Mouse (Mus musculus): ENCODE data around the gene Ash1l.
A peak's percentile ranks its signal among the peaks of the same experiment; 100 is the strongest.

Ash1l gene

DNA sequence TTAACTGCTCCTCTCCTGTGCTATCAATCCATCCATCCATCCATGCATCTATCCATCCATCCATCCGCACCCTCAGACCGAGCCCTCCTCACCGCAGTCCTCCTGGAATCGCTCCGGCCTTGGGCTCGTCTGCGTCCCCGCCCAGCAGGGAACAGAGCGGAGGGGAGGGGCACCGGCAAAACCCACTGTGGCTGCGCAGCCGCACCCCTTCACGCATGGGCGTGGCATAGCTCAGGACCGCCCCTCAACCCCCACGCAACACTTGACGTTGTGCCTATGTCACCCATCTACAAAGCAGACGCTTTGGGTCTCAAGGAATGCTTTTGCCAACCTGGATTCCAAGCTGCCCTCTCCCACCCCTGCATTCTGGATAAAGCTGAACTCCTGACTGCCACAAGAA lies 142.8 kb downstream of the Ash1l start, which contains the start of gene Rusc1:
Rusc1 (minus strand) TSS at position 137 of the 400 bp plus-strand sequence.
- peak; percentile 96 for DNase-seq

DNA sequence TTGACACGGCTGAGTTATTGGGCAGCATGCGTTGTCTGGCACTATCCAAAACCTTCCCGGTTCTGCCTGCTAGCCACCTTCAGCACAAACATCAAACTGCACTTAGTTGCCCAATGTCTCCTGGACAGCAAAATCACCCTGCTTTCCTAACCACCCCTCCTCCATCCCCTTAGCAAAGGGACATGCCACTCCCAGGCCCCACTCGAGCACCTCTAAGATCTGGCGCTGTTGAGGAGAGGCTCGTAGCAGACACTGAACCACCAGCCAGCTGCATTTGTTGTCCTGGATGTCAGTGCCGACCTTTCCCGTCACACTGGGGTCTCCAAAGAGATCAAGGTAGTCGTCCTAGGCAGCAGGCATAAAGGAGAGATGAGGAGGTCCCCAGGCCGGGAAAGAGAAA lies 143.6 kb downstream of the Ash1l start:
- DNase-seq: peak; percentile 52

DNA sequence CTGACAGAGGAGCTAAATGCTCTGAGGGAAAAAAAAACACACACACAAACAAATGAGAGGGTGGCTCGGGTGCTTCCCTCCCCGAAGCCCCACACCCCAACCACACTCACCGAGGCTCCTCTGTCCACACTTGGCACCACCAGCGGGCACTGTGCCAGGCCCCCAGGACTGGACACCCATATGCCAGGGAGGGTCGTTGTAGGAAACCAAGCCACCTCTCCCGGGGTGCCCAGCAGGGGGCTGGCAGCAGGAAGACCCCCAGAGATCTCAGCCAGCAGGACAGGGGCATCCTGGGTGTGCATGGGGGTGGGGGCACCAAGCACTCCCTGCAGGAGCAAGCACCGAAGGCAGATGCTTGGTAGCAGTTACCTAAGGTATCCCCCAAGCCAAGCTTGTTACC lies 150.4 kb downstream of the Ash1l start, which contains the start of gene Gm43738:
Gm43738 (minus strand) TSS at position 289 of the 400 bp plus-strand sequence.
- DNase-seq: peak; percentile 72

DNA sequence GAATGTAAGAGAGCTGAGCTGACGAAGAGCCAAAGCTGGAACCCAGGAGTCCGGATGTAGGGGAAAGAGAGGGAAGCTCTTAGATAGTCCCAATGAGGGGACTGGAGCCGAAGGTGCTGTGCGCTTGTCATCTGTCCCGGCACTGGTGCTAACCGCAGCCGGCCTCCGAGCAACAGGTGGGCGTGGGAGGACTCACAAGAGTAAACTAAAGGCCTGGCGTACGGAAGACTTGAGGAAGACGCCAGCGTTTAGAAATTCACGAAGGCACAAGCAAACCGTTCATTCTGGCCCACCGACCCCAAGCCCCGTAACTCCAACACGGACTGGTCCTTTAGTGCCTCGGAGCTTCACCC lies 151.0 kb downstream of the Ash1l start:
- no peak for DNase-seq

DNA sequence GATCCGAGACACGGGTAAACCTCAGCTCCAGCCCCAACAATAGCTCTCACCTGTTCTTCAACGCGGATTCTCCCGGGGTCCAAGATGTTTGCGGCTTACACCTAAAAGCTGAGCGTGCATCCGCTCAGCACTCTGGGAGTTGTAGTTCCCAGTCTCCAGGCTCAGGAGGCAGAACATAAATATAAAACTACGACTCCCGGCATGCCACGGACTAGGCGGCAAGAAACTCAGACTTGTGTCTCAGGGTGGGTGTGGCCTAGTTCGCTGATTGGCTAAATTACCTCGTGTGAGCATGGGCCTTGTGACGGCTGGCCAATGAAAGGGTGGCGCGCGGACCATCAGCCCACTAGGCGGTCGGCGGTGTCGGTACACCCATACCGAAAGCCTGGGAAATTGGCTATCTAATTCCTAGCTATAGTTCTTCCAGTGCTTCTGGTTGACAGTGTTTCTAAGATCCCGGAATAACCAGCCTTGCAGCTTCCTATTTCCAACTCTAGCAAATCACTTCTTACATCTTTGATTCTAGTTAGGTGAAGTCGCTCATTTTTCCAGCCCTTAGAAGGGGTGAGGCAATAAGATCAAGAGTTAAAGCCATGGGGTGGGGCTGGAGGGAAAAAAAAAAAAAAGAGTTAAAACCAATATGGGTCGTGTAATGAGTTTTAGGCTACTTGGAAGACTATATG lies 151.5 kb downstream of the Ash1l start, which contains the start of gene Fdps:
Fdps (minus strand) TSS at position 148 of the 683 bp plus-strand sequence.
- peak; percentile 99 for DNase-seq

DNA sequence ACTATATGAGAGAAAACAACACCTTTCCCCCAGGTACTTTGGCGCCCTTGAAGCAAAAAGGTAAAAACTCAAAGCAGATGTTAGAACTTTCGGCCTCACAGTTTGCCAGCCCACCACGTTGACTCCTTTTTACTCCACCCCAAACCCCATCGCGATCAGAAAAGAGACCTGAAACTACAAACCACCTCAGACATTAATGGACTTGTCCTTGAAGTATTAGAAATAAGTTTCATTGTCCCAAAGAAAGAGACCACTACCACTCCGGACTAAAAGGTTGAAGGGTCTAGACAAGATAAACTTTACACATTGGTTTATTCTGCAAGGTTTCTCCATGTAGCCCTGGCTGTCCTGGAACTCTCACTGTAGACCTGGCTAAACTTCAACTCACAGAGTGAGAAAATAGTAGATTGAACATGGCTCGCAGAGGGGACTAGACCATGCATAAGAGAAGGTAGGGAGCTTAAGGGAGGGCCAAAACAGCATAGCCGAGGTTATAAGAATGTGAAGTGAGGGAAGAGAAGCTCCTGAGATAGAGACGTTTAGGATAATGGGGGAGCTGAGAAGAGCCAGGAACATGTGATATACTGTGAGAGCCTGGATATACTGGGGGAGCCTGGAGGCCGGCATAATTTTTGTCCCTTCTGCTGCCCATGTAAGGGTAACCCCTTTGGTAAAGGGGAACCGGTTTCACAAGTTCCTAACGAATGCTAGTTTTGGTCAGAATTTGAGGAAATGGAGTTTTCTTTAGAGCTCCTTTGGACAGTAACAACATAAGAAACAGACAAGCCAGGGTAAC lies 152.3 kb downstream of the Ash1l start:
- no peak for DNase-seq

DNA sequence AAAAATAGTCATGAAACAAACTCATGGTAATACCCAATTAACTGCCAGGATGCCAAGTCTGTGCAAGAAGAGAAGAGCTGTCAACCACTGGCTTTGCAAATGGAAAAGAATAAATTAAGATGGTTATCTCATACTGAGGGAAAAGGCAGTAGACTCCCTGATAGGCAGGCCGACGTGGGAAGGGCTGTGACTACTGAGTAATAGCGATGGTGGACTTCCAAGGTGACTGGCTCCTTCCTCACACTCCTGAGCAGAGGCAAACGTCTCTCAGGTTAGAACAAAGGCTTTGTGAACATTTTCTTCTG lies 152.8 kb downstream of the Ash1l start:
- DNase-seq: no peak

DNA sequence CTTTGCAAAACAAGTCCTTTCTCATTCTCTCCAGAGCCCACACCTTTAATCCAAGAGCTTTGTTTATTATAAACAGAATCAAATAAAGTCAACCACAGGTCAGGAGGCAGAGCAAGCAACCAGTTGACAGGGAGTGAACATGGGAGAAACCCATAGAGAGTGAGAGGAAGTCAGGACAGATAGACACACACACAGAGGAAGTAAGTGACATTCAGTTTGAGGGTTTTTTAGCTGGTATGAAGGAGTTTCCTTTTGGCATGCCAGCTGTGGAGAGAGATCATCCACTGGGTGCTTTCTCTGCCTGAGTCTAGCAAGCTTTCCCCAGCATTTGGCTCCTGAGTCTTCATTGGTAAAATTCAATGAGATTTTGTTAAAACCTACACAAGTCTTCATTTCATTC lies 156.5 kb downstream of the Ash1l start:
- no peak for DNase-seq

DNA sequence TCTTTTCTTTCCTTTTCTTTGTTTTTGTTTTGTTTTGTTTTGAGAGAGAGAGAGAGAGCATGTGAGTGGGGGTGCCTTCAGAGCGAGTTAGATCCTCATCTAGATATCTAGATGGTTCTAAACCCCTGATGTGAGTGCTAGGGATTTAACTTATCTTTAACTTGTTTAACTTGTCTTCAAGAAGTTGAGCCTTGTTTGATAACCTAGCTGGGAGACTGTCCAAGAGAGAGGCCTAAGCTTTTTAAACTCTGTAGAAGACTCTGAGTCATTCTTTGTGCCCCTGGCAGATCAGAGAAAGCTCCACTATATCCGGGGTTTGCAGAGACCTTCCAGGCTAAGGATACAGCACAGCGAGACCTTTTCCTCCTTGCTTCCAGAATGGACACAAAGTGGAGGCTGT lies 157.1 kb downstream of the Ash1l start:
- DNase-seq: no peak

DNA sequence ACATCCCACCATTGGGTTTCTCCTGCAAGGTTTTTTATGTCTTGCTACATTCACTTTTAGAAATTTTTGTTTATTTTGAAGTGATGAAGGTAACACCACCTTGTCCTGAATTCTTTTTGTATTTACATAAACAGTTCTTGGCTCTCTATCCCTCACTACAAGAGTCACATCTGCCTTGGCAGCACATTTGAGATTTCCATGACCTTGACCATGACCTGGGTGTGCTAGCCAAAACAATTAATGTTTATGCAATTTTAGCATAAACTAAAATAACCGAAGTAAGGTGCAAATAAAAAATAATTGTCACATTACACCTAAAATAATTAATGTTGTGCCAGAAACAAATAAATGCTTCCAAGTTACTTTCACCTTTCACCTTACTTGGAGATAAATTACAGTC lies 157.7 kb downstream of the Ash1l start:
- no peak for DNase-seq

DNA sequence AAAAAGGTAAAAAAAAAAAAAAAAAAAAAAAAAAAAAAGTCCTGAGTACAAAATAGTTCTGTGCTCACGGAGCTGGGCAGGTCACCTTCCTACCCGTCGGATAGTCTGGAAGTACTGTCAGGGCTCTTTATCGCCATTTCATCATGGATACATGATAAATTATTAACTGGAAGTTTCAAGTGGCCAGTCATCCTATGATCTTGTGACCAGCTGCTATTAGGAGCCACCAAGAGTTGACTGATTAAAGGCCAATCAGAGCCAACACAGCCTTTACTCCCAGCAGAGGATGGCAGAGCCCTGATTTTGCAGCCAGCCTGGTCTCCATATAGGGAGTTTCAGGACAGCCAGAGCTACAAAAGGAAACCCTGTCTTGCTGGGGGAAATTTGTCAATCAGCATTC lies 162.6 kb downstream of the Ash1l start:
- no peak for DNase-seq

DNA sequence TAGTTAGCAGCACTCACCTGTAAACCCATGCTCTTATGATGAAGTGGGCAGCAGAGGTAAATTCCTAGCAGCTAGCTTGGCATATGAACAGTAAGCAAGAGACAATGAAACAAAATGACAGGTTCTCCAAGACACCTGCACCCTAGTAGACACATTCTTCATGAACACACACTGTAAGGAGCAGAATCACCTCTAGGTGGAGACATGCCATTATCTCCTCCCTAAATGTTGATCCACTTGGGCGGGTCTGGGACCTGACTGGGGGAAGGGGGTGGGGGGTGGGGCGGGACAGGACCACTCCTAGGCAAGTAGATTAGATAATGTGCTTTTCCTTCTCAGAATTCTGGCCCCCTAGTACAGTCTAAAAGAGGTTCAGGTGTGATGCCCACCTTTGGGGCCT lies 165.1 kb downstream of the Ash1l start:
- DNase-seq: no peak

DNA sequence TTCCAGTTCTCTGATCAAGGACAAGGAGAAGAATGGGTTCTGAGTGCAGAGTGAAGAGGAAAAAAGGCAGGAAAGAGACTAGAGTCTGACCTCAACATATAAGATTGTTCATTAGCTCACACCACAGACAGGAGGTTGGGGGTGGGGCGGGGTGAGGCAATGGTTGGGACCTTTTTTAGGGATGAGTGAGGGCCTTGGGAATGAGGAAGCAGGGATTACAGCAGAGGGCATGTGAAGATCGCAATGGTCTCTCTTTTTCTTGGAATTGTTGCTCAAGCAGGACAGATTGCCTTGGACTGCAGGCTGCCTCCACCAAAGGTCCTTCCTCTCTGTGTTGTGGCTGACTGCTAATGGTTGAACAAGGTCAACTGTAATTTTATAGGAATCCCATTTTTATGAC lies 172.9 kb downstream of the Ash1l start:
- DNase-seq: no peak

DNA sequence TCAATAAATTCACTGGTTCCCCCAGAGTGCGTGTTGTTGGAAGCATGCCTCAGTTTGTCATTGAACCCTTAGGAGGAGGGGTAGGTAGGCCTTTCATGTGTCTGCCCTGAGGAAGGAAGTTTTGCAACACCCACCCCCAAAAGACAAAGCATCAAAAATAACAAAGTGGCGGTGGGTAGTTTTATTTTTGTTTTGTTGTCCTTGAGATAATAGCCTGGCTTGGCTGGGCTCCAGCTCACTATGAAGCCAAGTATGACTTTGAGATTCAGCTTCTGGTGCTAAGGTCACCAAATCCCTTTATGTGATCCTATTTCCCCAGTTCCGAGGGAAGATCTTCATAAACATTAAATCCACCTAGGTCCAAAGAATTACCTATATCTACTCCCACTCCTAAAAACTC lies 173.8 kb downstream of the Ash1l start:
- no peak for DNase-seq

DNA sequence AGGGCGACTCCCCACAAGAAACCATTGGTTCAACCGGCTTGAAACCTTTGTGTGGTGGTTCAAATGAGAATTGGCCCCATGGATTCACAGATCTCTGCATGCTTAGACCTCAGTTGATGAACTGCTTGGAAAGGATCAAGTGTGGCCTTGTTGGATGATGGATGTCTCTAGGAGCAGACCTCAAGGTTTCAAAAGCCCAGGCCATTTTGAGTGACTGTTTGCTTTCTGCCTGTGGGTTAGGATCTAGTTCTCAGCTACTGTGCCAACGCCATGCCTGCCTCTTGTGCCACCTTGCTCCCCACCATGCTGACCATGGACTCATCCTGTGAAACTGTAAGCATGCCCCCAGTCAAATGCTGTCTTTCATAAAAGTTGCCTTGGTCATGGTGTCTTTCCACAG lies 175.6 kb downstream of the Ash1l start:
- DNase-seq: no peak

Measured in cerebellum, adult 11-12 months (tissue).